Mouse (Mus musculus) gastrocnemius, adult 2 months (tissue): ENCODE measurements around the gene Casp3. TPM values are rescaled to one million over a fixed set of nuclear protein-coding genes. Genes with fewer than 3 reads are reported as not detected.
"Not testable (repeated sequence)": the region's sequence is repeated elsewhere in the genome, so short reads cannot be mapped to it uniquely, and the experiment has no call there.

Experiments
- DNase-seq: peaks from one replicate; pipeline ENCODE4 v3.0.0; 2022
- H3K27ac ChIP-seq: fragments of 200-600 bp; 2 replicates; pipeline ENCODE4 v1.8.1; 2022; ENCODE audit warnings: mild to moderate bottlenecking
- H3K4me3 ChIP-seq: fragments of 200-600 bp; 2 replicates; pipeline ENCODE4 v1.8.1; 2022; ENCODE audit warnings: mild to moderate bottlenecking, moderate library complexity
- CTCF ChIP-seq: fragments of 200-600 bp; IDR thresholded peaks from 2 replicates; pipeline ENCODE4 v1.8.1; 2022; ENCODE audit warnings: antibody characterized with exemption, mild to moderate bottlenecking, moderate library complexity
- intact Hi-C: fragments of 180-260 bp; cut with DNase I; formaldehyde crosslinking; loops from one replicate; pipeline ENCODE4 v1.15.1; 2025
- long read RNA-seq, 2 experiments: library from polyadenylated mRNA; stranded (forward); transcript quantifications; one replicate each; pipeline ENCODE4 v2.0.0; 2021
- total RNA-seq, 2 experiments: library from RNA; stranded (reverse); gene quantifications; 2 replicates each; pipeline ENCODE4 v1.2.3; 2021

Casp3 gene
- total RNA-seq = 1 to 10 TPM; 1.3 to 1.8 TPM
- long read RNA-seq, experiment 1, partial matches to known transcripts = 1 of 3 reads
- long read RNA-seq, experiment 1, other reads (novel, unspliced or antisense) = 0 of 3 reads
- long read RNA-seq, experiment 2, partial matches to known transcripts = 0 of 1 reads
- long read RNA-seq, experiment 2, other reads (novel, unspliced or antisense) = 0 of 1 reads

DNA sequence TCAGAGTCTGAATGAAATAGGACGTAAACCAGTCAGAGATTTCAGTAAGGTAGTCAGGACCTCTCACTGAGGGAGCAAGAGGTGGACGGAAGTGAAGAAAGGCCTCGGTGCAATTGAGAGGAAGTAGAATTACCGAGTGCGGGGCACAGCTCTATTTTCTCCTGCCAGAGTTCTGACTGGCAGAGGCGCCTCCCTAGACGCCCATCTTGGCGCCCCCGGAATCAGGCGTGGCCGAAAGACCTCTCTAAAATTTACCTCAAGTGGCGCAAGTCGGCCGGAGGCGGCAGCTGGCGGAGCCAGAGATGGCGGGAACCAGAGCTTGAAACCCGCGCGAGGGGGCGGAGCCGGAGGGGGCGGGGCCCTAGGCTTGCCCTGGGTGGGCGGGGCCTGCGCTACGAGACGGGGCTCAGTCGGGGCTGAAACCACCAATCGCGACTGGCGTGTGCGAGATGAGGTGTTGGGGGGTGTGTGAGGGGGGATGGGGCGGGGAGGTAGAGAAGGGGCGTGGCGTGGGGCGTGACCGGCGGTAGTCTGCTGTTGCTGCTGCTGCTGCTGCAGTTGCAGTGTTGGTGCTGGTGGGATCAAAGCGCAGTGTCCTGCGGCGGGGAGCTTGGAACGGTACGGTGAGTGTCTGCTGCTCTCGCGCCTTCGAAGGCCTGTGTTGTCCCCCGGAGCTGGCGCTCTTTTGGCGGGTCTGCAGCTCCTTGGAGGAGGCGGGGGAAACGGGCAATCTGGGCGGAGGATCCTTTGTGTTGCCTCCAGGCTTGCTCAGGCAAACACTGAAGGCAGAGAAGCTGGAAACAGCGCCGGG, at the start of gene Casp3, which contains the start of gene Primpol:
Gene Casp3 (plus strand): TSS at position 413 of the 811 bp plus-strand sequence.
Gene Primpol (minus strand): TSS at position 334 of the 811 bp plus-strand sequence.
- DNase-seq = peak; percentile 98
- Histone ChIP-seq H3K4me3 (peak within 1 kb of the TSS; percentile 94), H3K27ac (peak within 1 kb of the TSS; percentile 86)
- TF ChIP-seq CTCF = peak; percentile 1; the same call in 1 of the 2 replicates
- intact Hi-C loops = loop anchor here (5.0 kb wide), 1 partner anchor 65 kb away; the partner anchor contains the start of gene Cenpu

DNA sequence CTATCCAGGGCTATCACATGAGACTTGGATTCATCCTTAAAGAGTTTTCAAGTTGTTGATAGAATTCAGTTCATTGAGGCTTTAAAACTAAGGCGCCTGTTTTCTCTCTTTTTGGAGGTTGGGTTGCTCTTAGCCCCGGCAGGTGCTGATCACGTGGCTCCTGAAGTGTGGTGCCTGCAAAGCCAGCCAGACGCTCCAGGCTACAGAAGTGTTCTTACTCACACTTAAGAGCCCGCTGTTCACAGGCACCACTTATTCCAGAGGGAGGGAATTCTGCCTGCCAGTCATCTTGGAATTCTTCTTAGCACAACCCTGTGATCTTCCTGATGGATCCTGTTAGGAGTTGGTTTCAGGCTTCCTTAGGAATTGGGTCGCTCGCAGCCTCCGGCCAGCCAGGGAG, 49.1 kb upstream of the Casp3 start:
- intact Hi-C loops = no loop called here
- no peak for TF ChIP-seq CTCF
- Histone ChIP-seq H3K27ac (no peak overlapping the region), H3K4me3 (no peak overlapping the region)
- DNase-seq = no peak

DNA sequence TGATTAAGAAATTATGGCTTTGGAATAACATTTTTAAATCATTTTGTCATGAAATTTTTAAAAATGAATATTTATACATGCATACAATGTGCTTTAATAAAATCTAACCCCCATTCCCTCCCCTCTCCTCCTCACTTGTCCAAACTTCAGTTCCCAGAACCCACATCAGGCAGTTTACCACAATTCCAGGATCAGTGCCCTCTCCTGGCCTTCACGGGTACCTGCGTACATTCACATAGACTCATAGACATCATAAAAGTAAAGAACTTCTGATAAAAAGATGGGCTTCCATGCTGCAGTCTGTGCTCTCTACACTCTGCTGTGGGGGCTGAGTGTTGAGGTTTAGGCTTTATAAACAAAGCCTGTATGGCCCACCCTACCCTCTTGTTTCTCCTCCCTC, 48.1 kb upstream of the Casp3 start:
- intact Hi-C loops = no loop called here
- no peak for DNase-seq
- Histone ChIP-seq H3K4me3 (no peak overlapping the region), H3K27ac (no peak overlapping the region)
- TF ChIP-seq CTCF = peak; percentile 20; the same call in 1 of the 2 replicates

DNA sequence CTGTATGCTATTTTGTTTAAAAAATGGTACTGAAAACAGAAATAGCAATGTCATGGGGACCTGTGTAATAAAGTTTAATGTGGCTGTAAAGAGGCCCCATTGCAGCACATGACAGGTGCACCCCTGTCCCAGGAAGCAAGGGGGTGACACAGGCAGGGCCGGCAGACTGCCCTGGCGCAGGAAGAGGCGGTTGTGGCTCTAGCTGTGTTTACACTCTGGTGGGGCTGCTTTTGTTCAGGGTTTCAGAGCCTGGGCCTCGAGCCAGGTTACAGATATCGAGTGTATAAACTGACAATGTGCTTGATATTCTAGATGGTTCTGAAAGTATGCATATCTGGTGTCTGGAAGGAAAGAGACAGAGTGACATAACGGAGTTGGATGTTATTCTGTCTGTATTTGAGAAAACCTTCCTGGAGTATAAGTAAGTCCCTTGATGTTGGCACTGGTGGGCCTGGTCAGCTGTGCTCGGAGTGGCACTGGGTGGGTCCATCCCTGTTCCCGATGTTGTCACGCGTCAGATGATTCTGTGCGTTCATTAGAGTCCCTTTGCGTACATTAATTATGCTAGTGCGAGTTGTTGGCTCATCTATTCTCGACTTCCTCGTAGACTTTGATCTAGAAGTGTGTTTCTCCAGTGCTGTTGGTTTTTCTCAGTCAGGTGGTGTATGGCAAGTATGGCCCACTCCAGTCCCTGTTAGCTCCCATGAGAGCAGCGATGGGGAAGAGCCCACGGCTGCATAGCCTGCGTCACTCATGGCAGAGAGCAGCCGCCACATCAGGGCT, 47.2 kb upstream of the Casp3 start:
- intact Hi-C loops = no loop called here
- H3K27ac ChIP-seq = no peak overlapping the region
- DNase-seq = no peak
- TF ChIP-seq CTCF = no peak
- H3K4me3 ChIP-seq = no peak overlapping the region

DNA sequence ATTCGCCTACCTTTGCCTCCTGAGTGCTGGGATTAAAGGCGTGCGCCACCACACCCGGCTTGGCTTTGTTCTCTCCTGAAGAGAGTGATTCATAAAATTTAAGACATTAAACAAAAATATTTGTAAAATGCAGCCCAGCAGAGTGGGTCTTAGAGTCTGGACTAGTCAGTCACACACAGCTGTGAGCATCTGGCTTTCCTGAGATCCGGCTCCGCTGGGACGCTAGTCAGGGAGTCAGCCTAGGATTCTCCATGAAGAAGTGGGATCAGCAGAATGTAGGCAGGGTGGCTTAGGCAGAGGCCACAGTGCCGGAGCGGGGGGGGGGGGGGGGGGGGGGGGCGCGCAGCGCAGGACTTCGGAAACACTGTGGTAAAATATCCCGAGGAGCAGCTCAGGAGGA, 46.4 kb upstream of the Casp3 start:
- Histone ChIP-seq H3K27ac (no peak overlapping the region), H3K4me3 (no peak overlapping the region)
- TF ChIP-seq CTCF = no peak
- no peak for DNase-seq
- intact Hi-C loops = no loop called here

DNA sequence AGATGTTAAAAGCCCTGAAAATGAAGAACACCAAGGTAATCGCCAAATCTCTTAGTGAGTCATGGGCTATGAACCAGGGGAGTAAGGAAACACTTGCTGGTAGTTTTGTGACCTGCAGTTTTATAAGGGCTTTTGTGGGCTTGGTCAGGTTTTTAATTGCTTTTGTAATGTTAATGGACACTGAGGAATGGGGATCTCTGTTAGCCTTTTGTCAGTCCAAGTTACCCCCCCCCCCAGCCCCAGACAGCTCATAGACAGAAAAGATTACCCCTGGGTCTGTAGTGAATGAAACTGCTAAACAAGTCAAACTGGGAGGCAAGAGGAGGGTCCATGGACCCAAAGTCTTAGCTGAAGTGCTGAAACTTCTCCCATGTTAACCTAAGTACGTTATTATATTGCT, 43.6 kb upstream of the Casp3 start:
- no peak for TF ChIP-seq CTCF
- H3K4me3 ChIP-seq = no peak overlapping the region
- no peak for DNase-seq
- H3K27ac ChIP-seq = no peak overlapping the region
- intact Hi-C loops = no loop called here

DNA sequence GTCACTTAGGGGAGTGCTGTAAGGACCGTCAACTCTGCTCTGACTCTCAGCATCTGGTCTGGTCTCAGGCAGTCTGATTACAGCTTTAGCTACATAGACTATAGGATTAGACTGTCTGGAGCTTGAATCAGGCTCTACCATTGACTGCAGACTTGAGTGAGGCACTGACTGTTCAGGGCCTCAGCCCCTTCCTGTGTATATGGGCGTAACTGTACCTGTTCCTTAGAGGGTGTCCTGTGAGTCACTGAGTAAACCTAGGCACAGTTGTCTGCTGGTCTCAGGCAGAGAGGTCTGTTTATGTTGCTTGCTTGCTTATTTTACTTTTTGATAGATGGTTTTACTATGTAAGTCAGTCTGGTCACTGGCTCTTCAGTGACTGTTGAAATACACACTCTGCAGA, 43.1 kb upstream of the Casp3 start:
- Histone ChIP-seq H3K27ac (no peak overlapping the region), H3K4me3 (no peak overlapping the region)
- intact Hi-C loops = no loop called here
- no peak for TF ChIP-seq CTCF
- no peak for DNase-seq

DNA sequence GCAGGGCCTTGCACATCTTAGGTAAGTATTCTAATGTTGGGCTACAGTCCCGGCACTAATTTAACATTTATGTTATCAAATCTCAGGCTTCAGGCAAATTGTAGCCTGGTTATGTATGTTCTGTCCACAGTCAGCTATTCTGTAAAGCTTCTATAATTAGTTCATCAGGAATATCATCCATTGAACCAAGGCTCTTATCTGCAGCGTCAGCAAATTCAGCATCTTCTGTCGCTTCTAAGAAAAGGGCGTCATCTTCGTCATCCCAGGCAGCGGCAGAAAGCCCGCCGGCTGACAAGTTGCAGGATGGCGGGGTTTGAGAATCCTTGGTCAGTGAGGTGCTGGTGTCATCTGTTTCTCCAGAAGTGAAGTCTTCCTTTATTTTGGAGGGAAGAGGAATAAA, 38.3 kb upstream of the Casp3 start:
- no peak overlapping the region for H3K4me3 ChIP-seq
- no peak for DNase-seq
- TF ChIP-seq CTCF = no peak
- no peak overlapping the region for H3K27ac ChIP-seq
- intact Hi-C loops = no loop called here

DNA sequence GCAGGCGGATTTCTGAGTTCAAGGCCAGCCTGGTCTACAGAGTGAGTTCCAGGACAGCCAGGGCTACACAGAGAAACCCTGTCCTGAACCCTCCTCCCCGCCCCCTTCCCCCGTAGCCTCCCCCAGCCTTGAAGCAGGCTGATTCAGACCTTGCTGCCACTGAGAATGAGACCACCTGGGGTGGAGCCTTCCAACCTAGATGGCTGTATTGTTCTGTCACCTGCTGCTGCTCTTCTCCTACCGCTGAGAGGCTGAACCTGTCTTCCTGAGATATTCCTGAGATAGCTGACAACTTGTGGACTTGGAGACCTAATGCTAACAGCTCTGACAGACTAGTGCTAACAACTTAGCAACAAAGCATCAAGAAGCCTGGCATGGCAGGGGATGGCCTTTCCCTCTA, 32.8 kb upstream of the Casp3 start:
- H3K27ac ChIP-seq, DNase-seq, H3K4me3 ChIP-seq, intact Hi-C loops: not testable (repeated sequence)

DNA sequence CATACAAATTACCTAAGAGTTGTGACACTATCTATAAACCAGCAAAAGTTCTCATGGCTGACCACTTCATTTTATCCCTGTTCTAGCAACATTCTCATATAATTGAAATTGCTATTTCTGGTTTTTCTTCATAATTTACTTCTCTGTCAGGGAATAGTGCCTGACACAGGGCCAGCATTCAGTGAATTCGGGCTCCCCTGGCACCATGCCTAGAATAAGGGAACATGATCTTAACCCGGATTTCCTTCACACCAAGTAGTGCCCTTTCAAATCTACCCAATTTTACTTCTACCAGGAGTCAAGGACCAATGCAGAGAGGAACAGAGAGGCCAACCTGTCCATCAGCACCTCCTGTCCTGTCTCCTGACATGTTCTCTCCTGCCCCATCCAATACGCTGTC, 31.5 kb upstream of the Casp3 start:
- intact Hi-C loops = no loop called here
- Histone ChIP-seq H3K27ac (no peak overlapping the region), H3K4me3 (no peak overlapping the region)
- no peak for TF ChIP-seq CTCF
- no peak for DNase-seq

DNA sequence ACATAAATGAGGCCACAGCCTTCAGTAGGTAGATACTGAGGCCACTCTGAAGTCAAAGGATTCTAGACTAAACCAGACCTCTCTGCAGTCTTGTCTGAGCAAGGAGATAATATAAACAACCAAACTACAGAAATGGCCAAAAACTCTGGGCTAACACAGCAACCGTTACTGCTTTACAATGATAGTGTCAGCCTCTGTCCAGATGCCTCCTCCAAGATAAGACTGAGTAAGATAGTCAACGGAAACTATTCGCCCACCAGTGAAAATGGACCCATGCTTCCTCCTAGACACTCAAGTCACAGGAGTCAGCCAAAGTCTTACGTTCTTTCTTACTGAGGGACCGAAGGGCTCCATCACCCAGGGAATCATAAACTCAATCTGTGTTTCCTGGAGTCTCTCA, 29.2 kb upstream of the Casp3 start:
- H3K27ac ChIP-seq = no peak overlapping the region
- DNase-seq = no peak
- TF ChIP-seq CTCF = no peak
- no peak overlapping the region for H3K4me3 ChIP-seq
- intact Hi-C loops = no loop called here

DNA sequence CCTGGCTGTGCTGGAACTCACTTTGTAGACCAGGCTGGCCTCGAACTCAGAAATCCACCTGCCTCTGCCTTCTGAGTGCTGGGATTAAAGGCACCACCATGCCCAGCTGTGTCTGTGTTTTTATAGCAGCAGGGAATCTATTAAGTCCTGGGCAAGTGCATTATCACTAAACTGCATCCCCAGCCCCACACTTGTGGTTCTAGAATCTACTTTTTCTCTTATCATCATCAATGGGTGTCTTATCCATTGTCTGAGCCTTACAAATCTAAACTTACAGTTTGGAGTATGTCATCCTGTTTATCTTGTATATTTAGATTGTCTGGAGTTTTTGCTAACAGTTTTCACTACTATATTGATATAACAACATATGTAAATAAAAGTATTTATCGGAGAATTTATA, 28.4 kb upstream of the Casp3 start:
- H3K4me3 ChIP-seq = no peak overlapping the region
- DNase-seq = no peak
- no peak overlapping the region for H3K27ac ChIP-seq
- TF ChIP-seq CTCF = no peak
- intact Hi-C loops = no loop called here

DNA sequence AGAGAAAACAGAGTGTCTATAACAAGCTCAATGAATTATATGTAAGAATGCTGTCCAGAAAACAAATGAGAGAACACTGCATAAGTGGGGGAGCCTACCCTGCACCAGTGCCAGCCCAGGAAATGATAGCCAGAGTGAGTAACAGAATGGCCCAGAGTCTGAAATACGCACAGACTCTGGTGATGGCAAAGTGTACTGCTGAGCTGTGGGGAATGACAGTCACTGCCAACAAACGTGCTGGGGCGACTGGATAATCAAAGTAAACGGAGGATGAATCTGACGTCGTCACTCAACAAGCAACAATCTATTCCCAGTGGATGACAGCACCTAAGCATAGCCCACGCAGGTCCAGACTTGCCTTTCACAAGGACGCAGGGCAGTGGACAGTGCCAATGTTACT, 24.0 kb upstream of the Casp3 start:
- intact Hi-C loops = no loop called here
- no peak for TF ChIP-seq CTCF
- no peak for DNase-seq
- Histone ChIP-seq H3K27ac (no peak overlapping the region), H3K4me3 (no peak overlapping the region)
